Mouse (Mus musculus): Measurements from ENCODE around the gene Hspa8. TPM values are rescaled to one million over a fixed set of nuclear protein-coding genes. Genes with fewer than 3 reads are reported as not detected.

The Hspa8 gene
- total and polyA plus RNA-seq, 2 experiments from 2014 or later = 2,499 to 4,346 TPM

GRCm38 (mm10) chr9:40836681-40837080, 35.9 kb downstream of the Hspa8 start:
- Histone ChIP-seq H3K36me3 (ENCODE audit: insufficient read depth, low read length) (no peaks in the 10 kb centered on the region), H3K27ac (ENCODE audit: low read depth, low read length) (no peak overlapping the region), H3K9ac (replicated peaks; ENCODE audit: low read length, poor library complexity, severe bottlenecking) (no peak overlapping the region), H3K4me3 (ENCODE audit: low read depth, low read length) (no peak overlapping the region), H3K27me3 (ENCODE audit: insufficient read depth, low read length) (no peaks in the 10 kb centered on the region), H3K4me2 (ENCODE audit: low read depth, low read length, poor library complexity, severe bottlenecking) (no peak overlapping the region), H3K9me3 (ENCODE audit: low read length) (no peaks in the 10 kb centered on the region), H3K4me1 (ENCODE audit: insufficient read depth, low read length) (no peaks in the 10 kb centered on the region)
- 92% methylated on average over 3 of the region's 3 CpGs for WGBS
- ATAC-seq (ENCODE audit: low FRiP score) = no peak
- DNase-seq (ENCODE audit: low spot score) = no peak
- peak; percentile 30; the same call in 1 of the 2 replicates for TF ChIP-seq CTCF (IDR thresholded peaks at IDR 0.05)

GRCm38 (mm10) chr9:40839662-40840061, 38.9 kb downstream of the Hspa8 start:
- H3K27me3 ChIP-seq (ENCODE audit: insufficient read depth, low read length) = no peaks in the 10 kb centered on the region
- no peak overlapping the region for H3K27ac ChIP-seq (ENCODE audit: low read depth, low read length)
- 77% methylated on average over 3 of the region's 3 CpGs for WGBS
- no peak overlapping the region for H3K4me2 ChIP-seq (ENCODE audit: low read depth, low read length, poor library complexity, severe bottlenecking)
- DNase-seq (ENCODE audit: low spot score) (no peak), ATAC-seq (ENCODE audit: low FRiP score) (no peak)
- H3K9me3 ChIP-seq (ENCODE audit: low read length) = no peaks in the 10 kb centered on the region
- H3K4me1 ChIP-seq (ENCODE audit: insufficient read depth, low read length) = no peaks in the 10 kb centered on the region
- no peak for TF ChIP-seq CTCF (IDR thresholded peaks at IDR 0.05)
- no peak overlapping the region for H3K4me3 ChIP-seq (ENCODE audit: low read depth, low read length)
- H3K36me3 ChIP-seq (ENCODE audit: insufficient read depth, low read length) = no peaks in the 10 kb centered on the region
- no peak overlapping the region for H3K9ac ChIP-seq (replicated peaks; ENCODE audit: low read length, poor library complexity, severe bottlenecking)

GRCm38 (mm10) chr9:40851515-40851914, 50.7 kb downstream of the Hspa8 start:
- no peaks in the 10 kb centered on the region for H3K9me3 ChIP-seq (ENCODE audit: low read length)
- ATAC-seq (ENCODE audit: low FRiP score) (no peak), DNase-seq (ENCODE audit: low spot score) (no peak)
- H3K4me2 ChIP-seq (ENCODE audit: low read depth, low read length, poor library complexity, severe bottlenecking) = no peak overlapping the region
- no peak overlapping the region for H3K9ac ChIP-seq (replicated peaks; ENCODE audit: low read length, poor library complexity, severe bottlenecking)
- no peak overlapping the region for H3K27ac ChIP-seq (ENCODE audit: low read depth, low read length)
- no peaks in the 10 kb centered on the region for H3K4me1 ChIP-seq (ENCODE audit: insufficient read depth, low read length)
- no peak overlapping the region for H3K4me3 ChIP-seq (ENCODE audit: low read depth, low read length)
- H3K36me3 ChIP-seq (ENCODE audit: insufficient read depth, low read length) = no peaks in the 10 kb centered on the region
- WGBS = 45% methylated on average over 2 of the region's 2 CpGs
- no peak for TF ChIP-seq CTCF (IDR thresholded peaks at IDR 0.05)
- no peaks in the 10 kb centered on the region for H3K27me3 ChIP-seq (ENCODE audit: insufficient read depth, low read length)

- no peaks in the 10 kb centered on the region; the same call in 1 of the 2 replicates for H3K27me3 ChIP-seq (ENCODE audit: insufficient read depth, low read length)
Observed at GRCm38 (mm10) chr9:40858461-40859160, 57.8 kb downstream of the Hspa8 start.

GRCm38 (mm10) chr9:40859196-40859595, 58.4 kb downstream of the Hspa8 start:
- no peak overlapping the region for H3K27ac ChIP-seq (ENCODE audit: low read depth, low read length)
- H3K4me1 ChIP-seq (ENCODE audit: insufficient read depth, low read length) = no peaks in the 10 kb centered on the region
- ATAC-seq (ENCODE audit: low FRiP score) (no peak), DNase-seq (ENCODE audit: low spot score) (no peak)
- no peak overlapping the region for H3K9ac ChIP-seq (replicated peaks; ENCODE audit: low read length, poor library complexity, severe bottlenecking)
- no peaks in the 10 kb centered on the region for H3K36me3 ChIP-seq (ENCODE audit: insufficient read depth, low read length)
- peak overlapping the region; percentile 71 for H3K4me2 ChIP-seq (ENCODE audit: low read depth, low read length, poor library complexity, severe bottlenecking)
- no peaks in the 10 kb centered on the region for H3K9me3 ChIP-seq (ENCODE audit: low read length)
- WGBS = 9% methylated on average over 9 of the region's 9 CpGs
- no peak for TF ChIP-seq CTCF (IDR thresholded peaks at IDR 0.05)
- peak overlapping the region; percentile 34 for H3K4me3 ChIP-seq (ENCODE audit: low read depth, low read length)
- H3K27me3 ChIP-seq (ENCODE audit: insufficient read depth, low read length) = no peaks in the 10 kb centered on the region; the same call in 1 of the 2 replicates

More at GRCm38 (mm10) chr9:40858461-40859160, 57.8 kb downstream of the Hspa8 start:
- no peak for ATAC-seq (ENCODE audit: low FRiP score)
- Histone ChIP-seq H3K36me3 (ENCODE audit: insufficient read depth, low read length) (no peaks in the 10 kb centered on the region), H3K9me3 (ENCODE audit: low read length) (no peaks in the 10 kb centered on the region), H3K9ac (replicated peaks; ENCODE audit: low read length, poor library complexity, severe bottlenecking) (peak overlapping the region; percentile 36; the same call in 1 of the 2 replicates), H3K4me3 (ENCODE audit: low read depth, low read length) (peak overlapping the region; percentile 34), H3K4me2 (ENCODE audit: low read depth, low read length, poor library complexity, severe bottlenecking) (peak overlapping the region; percentile 71), H3K27ac (ENCODE audit: low read depth, low read length) (no peak overlapping the region), H3K4me1 (ENCODE audit: insufficient read depth, low read length) (no peaks in the 10 kb centered on the region)
- no peak for TF ChIP-seq CTCF (IDR thresholded peaks at IDR 0.05)
- peak; percentile 45 for DNase-seq (ENCODE audit: low spot score)
- 4% methylated on average over 21 of the region's 21 CpGs for WGBS

Other genes starting within 250 kb of the Hspa8 start
- not detected in 2 replicates for gene Gm21915, start 130.4 kb upstream of the Hspa8 start, total RNA-seq (2014; rRNA removed)
- gene Gm21915, start 130.4 kb upstream of the Hspa8 start, polyA plus RNA-seq (2015; fragmentation: Nextera tagmentation; extraction: Ambion mirVana) = not detected in 2 replicates
- 57.0 and 74.1 TPM in 2 replicates for gene Clmp, start 115.0 kb upstream of the Hspa8 start, total RNA-seq (2014; rRNA removed)
- gene Clmp, start 115.0 kb upstream of the Hspa8 start, polyA plus RNA-seq (2015; fragmentation: Nextera tagmentation; extraction: Ambion mirVana) = 47.5 and 48.8 TPM in 2 replicates
- 0.24 TPM in 1 of 2 replicates, not detected in the other for gene Bsx, start 73.1 kb downstream of the Hspa8 start, total RNA-seq (2014; rRNA removed)
- gene Bsx, start 73.1 kb downstream of the Hspa8 start, polyA plus RNA-seq (2015; fragmentation: Nextera tagmentation; extraction: Ambion mirVana) = 1.5 and 2.8 TPM in 2 replicates
- 1.5 and 1.6 TPM in 2 replicates for gene Jhy, start 163.1 kb downstream of the Hspa8 start, total RNA-seq (2014; rRNA removed)
- 0.99 and 1.1 TPM in 2 replicates for gene Jhy, start 163.1 kb downstream of the Hspa8 start, polyA plus RNA-seq (2015; fragmentation: Nextera tagmentation; extraction: Ambion mirVana)
- 0.05 TPM in 1 of 2 replicates, not detected in the other for gene Crtam, start 203.6 kb downstream of the Hspa8 start, total RNA-seq (2014; rRNA removed)
- gene Crtam, start 203.6 kb downstream of the Hspa8 start, polyA plus RNA-seq (2015; fragmentation: Nextera tagmentation; extraction: Ambion mirVana) = 0.28 and 0.37 TPM in 2 replicates